Mouse (Mus musculus) heart, embryonic 16.5 days (tissue): ENCODE results near the gene Akap13. TPM values are rescaled to one million over a fixed set of nuclear protein-coding genes. Genes with fewer than 3 reads are reported as not detected.

Source experiments
- ATAC-seq: fragments of 200-750 bp; cut with Nextera tagmentation; replicated peaks from 2 replicates; pipeline ENCODE4 v1.8.0; 2017; ENCODE audit warnings: moderate number of reproducible peaks; ENCODE audit not compliant: insufficient read depth, low FRiP score; ENCODE audit errors: extremely low read depth
- H3K27ac ChIP-seq: fragments of 300-500 bp; sonication (generic); 2 replicates; pipeline ENCODE4 v1.5.1; 2014; ENCODE audit warnings: mild to moderate bottlenecking, low read length, control low read depth, moderate library complexity
- H3K27me3 ChIP-seq: fragments of 300-500 bp; sonication (generic); 2 replicates; pipeline ENCODE4 v1.6.1; 2014; ENCODE audit warnings: low read length, mixed read lengths; ENCODE audit not compliant: control insufficient read depth, insufficient read depth
- H3K36me3 ChIP-seq: fragments of 300-500 bp; sonication (generic); 2 replicates; pipeline ENCODE4 v1.6.1; 2014; ENCODE audit not compliant: control insufficient read depth, insufficient read depth
- H3K4me1 ChIP-seq: fragments of 300-500 bp; sonication (generic); 2 replicates; pipeline ENCODE4 v1.6.1; 2014; ENCODE audit warnings: low read length, mixed read lengths; ENCODE audit not compliant: control insufficient read depth, insufficient read depth
- H3K4me2 ChIP-seq: fragments of 300-500 bp; sonication (generic); 2 replicates; pipeline ENCODE4 v1.6.1; 2014; ENCODE audit warnings: low read depth, mild to moderate bottlenecking, control low read depth, low read length
- H3K4me3 ChIP-seq: fragments of 300-500 bp; sonication (generic); 2 replicates; pipeline ENCODE4 v1.5.1; 2014; ENCODE audit warnings: mild to moderate bottlenecking, control low read depth, low read length
- H3K9ac ChIP-seq: fragments of 300-500 bp; sonication (generic); 2 replicates; pipeline ENCODE4 v1.6.1; 2014; ENCODE audit warnings: low read length, control low read depth
- H3K9me3 ChIP-seq: fragments of 300-500 bp; sonication (generic); replicated peaks from 2 replicates; pipeline ENCODE4 v1.6.1; 2016; ENCODE audit warnings: low read length; ENCODE audit not compliant: control insufficient read depth
- WGBS: fragments of 180-500 bp; shearing (Covaris S2); extraction: QIAGEN DNeasy Blood & Tissue Kit; methylation state at CpG from one replicate; pipeline ENCODE4 v1.1.7; 2014; 5-methylcytosine and 5-hydroxymethylcytosine counted together
- polyA plus RNA-seq: library from polyadenylated mRNA; unstranded; fragments of >200 nt; fragmentation: Nextera tagmentation; extraction: Ambion mirVana; gene quantifications from 2 replicates; pipeline ENCODE4 v1.2.1, GENCODE M21; 2015

Akap13 gene
- polyA plus RNA-seq, 1 experiment from 2014 or later: 47.3 TPM

GRCm38 (mm10) chr7:75498627-75499026 lies 43.3 kb downstream of the Akap13 start:
- H3K9ac ChIP-seq: peak overlapping the region; percentile 6; the same call in 1 of the 2 replicates
- H3K27me3 ChIP-seq: no peaks in the 10 kb centered on the region
- 31% methylated on average over 5 of the region's 5 CpGs for WGBS
- no peaks in the 10 kb centered on the region for H3K9me3 ChIP-seq
- H3K4me2 ChIP-seq: no peak overlapping the region; the same call in 1 of the 2 replicates
- ATAC-seq: no peak
- peaks cover 58% of the 10 kb centered on the region for H3K4me1 ChIP-seq
- H3K4me3 ChIP-seq: no peak overlapping the region
- H3K36me3 ChIP-seq: 0 out of 2 replicates have a peak, but pooled peaks cover 2% of the 10 kb centered on the region
- H3K27ac ChIP-seq: peak overlapping the region; percentile 54

DNA sequence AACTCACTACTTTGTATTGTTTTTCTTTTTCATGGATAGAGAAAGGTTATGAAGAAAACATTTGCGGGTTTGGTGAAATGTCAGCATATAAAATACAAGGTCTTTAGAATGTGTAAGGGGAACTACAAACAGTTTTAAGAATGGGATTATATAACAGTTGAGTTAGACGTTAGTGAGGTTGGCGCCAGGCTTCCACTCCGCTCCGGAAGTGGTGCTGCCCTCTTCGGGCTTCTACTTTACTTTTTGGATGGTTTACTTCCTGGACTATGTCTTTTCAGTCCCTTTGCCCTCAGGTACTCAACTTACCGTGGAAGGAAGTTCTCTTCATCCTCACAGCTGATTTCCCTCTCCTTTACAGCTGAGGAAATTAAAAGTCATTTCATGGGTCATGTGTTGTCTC lies 43.9 kb downstream of the Akap13 start:
- no peaks in the 10 kb centered on the region for H3K27me3 ChIP-seq
- H3K4me2 ChIP-seq: no peak overlapping the region
- peaks cover 52% of the 10 kb centered on the region for H3K4me1 ChIP-seq
- no peaks in the 10 kb centered on the region for H3K9me3 ChIP-seq
- 79% methylated on average over 7 of the region's 7 CpGs for WGBS
- 0 out of 2 replicates have a peak, but pooled peaks cover 2% of the 10 kb centered on the region for H3K36me3 ChIP-seq
- H3K4me3 ChIP-seq: no peak overlapping the region
- ATAC-seq: no peak
- no peak overlapping the region for H3K9ac ChIP-seq
- H3K27ac ChIP-seq: no peak overlapping the region

- no peak overlapping the region for H3K9ac ChIP-seq
- H3K27me3 ChIP-seq: no peaks in the 10 kb centered on the region
- no peak overlapping the region for H3K4me3 ChIP-seq
- WGBS: 52% methylated on average over 4 of the region's 4 CpGs
- H3K4me2 ChIP-seq: no peak overlapping the region
- 0 out of 2 replicates have a peak, but pooled peaks cover 2% of the 10 kb centered on the region for H3K36me3 ChIP-seq
- peaks cover 49% of the 10 kb centered on the region for H3K4me1 ChIP-seq
- ATAC-seq: peak; percentile 49; the same call in 1 of the 2 replicates
- peak overlapping the region; percentile 38 for H3K27ac ChIP-seq
- no peaks in the 10 kb centered on the region for H3K9me3 ChIP-seq
These were observed 44.8 kb downstream of the Akap13 start for GRCm38 (mm10) chr7:75500164-75500563.

GRCm38 (mm10) chr7:75500793-75501192 lies 45.5 kb downstream of the Akap13 start:
- no peaks in the 10 kb centered on the region for H3K27me3 ChIP-seq
- 0 out of 2 replicates have a peak, but pooled peaks cover 2% of the 10 kb centered on the region for H3K36me3 ChIP-seq
- WGBS: 87% methylated on average over 4 of the region's 4 CpGs
- no peak overlapping the region for H3K4me3 ChIP-seq
- peak overlapping the region; percentile 38 for H3K27ac ChIP-seq
- ATAC-seq: no peak
- no peaks in the 10 kb centered on the region for H3K9me3 ChIP-seq
- peaks cover 46% of the 10 kb centered on the region for H3K4me1 ChIP-seq
- H3K9ac ChIP-seq: no peak overlapping the region
- no peak overlapping the region for H3K4me2 ChIP-seq

DNA sequence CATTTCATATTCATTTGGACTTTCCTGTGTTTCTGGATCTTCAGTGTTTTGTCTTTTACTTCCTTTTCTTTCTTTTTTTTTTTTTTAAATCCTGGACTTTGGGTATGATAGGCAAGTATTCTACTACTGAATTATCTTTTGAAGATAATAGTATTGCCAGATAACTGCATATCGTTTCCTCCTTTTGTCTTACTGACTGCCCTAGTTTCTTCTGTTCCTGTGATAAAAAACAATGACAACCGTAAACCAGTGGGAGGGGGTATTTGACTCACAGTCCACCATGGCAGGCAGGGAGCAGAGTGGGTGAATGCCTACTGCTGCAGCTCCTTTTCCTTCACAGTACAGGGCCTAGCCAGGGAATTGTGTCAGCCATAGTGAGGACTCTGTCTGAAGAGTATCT lies 49.2 kb downstream of the Akap13 start:
- no peak overlapping the region for H3K4me2 ChIP-seq
- no peak for ATAC-seq
- H3K9me3 ChIP-seq: no peaks in the 10 kb centered on the region
- H3K9ac ChIP-seq: no peak overlapping the region
- no peak overlapping the region for H3K4me3 ChIP-seq
- H3K4me1 ChIP-seq: peaks cover 24% of the 10 kb centered on the region
- H3K27ac ChIP-seq: no peak overlapping the region
- no peaks in the 10 kb centered on the region for H3K36me3 ChIP-seq
- WGBS: 39% methylated on average over 2 of the region's 2 CpGs
- no peaks in the 10 kb centered on the region for H3K27me3 ChIP-seq

DNA sequence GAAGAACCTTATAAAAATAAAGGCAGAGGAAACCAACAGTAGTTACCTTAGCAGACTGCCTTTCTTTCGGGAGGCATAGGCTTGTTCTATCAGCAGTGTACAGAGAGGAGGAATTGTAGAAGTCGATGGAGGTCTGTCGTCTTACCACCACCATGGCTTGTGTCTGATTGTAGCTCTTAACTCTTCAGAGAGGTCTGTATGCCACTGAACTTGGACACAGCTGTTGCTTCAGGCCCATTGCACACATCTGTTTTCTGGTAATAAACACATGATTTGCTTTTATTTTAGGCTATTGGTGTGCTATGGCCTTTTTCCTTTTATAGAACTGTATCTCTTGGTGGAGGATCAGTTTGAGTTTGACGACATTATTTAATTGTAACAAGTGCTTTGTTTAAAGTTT lies 51.3 kb downstream of the Akap13 start:
- ATAC-seq: no peak
- H3K4me3 ChIP-seq: no peak overlapping the region
- no peaks in the 10 kb centered on the region for H3K27me3 ChIP-seq
- H3K9ac ChIP-seq: no peak overlapping the region
- 76% methylated on average over 4 of the region's 4 CpGs for WGBS
- no peaks in the 10 kb centered on the region for H3K36me3 ChIP-seq
- no peaks in the 10 kb centered on the region for H3K9me3 ChIP-seq
- peaks cover 11% of the 10 kb centered on the region for H3K4me1 ChIP-seq
- H3K27ac ChIP-seq: no peak overlapping the region
- H3K4me2 ChIP-seq: no peak overlapping the region

GRCm38 (mm10) chr7:75509085-75509873 lies 53.9 kb downstream of the Akap13 start:
- Histone ChIP-seq H3K27ac (no peak overlapping the region), H3K4me2 (no peak overlapping the region), H3K4me1 (peaks cover 18% of the 10 kb centered on the region), H3K4me3 (no peak overlapping the region), H3K9ac (no peak overlapping the region), H3K27me3 (no peaks in the 10 kb centered on the region), H3K36me3 (no peaks in the 10 kb centered on the region), H3K9me3 (no peaks in the 10 kb centered on the region)
- ATAC-seq: no peak
- WGBS: 53% methylated on average over 5 of the region's 5 CpGs

DNA sequence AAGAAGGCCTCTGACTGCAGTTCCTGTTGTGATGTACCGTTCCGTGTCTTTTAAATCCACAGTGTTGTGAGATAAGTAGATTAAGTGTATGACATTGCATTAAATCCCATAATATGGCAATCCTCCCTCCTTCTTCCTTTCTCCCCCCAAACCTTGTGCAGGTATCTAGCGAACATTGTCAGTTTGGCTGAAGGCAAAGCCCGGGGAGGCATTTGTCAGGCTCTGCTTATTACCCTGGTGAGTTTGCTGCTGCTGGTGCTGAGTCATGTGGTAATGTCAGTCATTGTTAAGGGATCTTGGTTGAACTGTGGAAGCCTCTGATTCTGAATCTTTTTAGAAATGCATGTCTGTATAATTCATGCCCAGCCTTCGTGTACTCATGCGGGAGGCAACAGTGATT lies 60.1 kb downstream of the Akap13 start:
- H3K27ac ChIP-seq: no peak overlapping the region
- H3K36me3 ChIP-seq: no peaks in the 10 kb centered on the region
- H3K27me3 ChIP-seq: no peaks in the 10 kb centered on the region
- no peak overlapping the region for H3K4me3 ChIP-seq
- no peaks in the 10 kb centered on the region for H3K9me3 ChIP-seq
- no peak overlapping the region for H3K4me2 ChIP-seq
- peaks cover 20% of the 10 kb centered on the region for H3K4me1 ChIP-seq
- no peak overlapping the region for H3K9ac ChIP-seq
- 82% methylated on average over 6 of the region's 6 CpGs for WGBS
- ATAC-seq: no peak

DNA sequence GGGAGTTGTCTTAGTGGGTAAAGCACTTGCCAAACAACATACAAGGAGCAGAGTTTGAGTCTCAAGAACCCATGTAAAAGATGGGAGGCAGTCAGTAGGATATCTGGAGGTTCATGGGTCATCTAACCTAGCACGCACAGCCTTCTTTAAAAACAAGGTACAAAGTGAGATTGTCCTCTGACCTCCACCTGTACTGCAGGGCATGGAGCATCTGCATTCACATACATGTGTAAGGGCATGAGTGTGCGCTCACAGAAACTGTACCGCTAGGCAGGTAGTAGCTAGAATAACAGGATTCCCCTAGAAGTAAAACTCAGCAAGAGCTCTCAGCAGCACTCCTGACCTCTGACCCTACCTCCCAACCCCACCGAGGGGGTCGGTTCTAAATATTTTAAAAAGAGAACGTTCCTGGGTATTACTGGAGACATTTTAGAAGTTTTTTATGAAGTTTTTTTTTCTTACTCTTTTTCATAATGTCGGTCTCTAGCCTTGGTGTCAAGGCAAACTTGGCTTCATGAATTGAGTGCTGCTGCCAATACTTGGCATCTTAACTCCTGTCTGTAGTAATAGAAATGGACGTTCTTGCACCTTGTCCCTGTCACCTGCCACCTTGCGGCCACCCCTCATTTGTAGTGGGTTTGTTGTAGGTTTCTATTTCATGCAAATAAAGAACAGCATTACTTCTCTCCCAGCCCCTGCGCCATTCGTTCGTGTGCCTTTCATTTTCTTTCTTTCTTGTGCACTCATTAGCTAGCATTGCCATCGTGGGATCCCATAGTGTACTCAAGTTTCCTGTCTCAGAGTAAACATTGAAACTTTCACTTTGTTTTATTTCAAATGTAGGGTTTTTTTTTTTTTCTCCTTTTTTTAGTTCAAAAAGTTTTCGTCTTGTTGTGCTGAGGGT lies 61.6 kb downstream of the Akap13 start:
- no peak overlapping the region for H3K4me3 ChIP-seq
- no peaks in the 10 kb centered on the region for H3K27me3 ChIP-seq
- H3K4me1 ChIP-seq: peaks cover 24% of the 10 kb centered on the region
- no peak for ATAC-seq
- 86% methylated on average over 14 of the region's 14 CpGs for WGBS
- H3K36me3 ChIP-seq: no peaks in the 10 kb centered on the region
- no peak overlapping the region for H3K27ac ChIP-seq
- H3K9me3 ChIP-seq: no peaks in the 10 kb centered on the region
- H3K4me2 ChIP-seq: no peak overlapping the region
- no peak overlapping the region for H3K9ac ChIP-seq
